Mouse (Mus musculus): Measurements from ENCODE around the gene Ccdc116. TPM values are rescaled to one million over a fixed set of nuclear protein-coding genes. Genes with fewer than 3 reads are reported as not detected.

Gene Ccdc116
- polyA plus RNA-seq (2014; fragmentation: Illumina TruSeq; extraction: RNeasy Lipid Tissue Mini Kit (QIAGEN cat#74804); ENCODE audit: low read depth, low replicate concordance), result not detected

GRCm38 (mm10) chr16:17146772-17147235 lies at the start of gene Ccdc116:
Ccdc116 (minus strand) TSS chr16:17147229.

GRCm38 (mm10) chr16:17144339-17144738 lies 2.7 kb downstream of the Ccdc116 start, which contains the start of gene Ydjc:
Ydjc (plus strand) TSS chr16:17144621.

GRCm38 (mm10) chr16:17132089-17132905 lies 14.7 kb downstream of the Ccdc116 start, which contains the start of gene Sdf2l1:
Sdf2l1 (minus strand) TSS chr16:17132383.

GRCm38 (mm10) chr16:17124871-17125520 lies 22.0 kb downstream of the Ccdc116 start, which contains the start of gene 2610318N02Rik:
2610318N02Rik (minus strand) TSS chr16:17125167.

GRCm38 (mm10) chr16:17110771-17111743 lies 36.0 kb downstream of the Ccdc116 start, which contains the start of gene Ppil2:
Ppil2 (minus strand) TSS chr16:17111257.

Other genes with a start within 250 kb of the Ccdc116 start
- 394 TPM for gene Mapk1, start 163.8 kb downstream of the Ccdc116 start, polyA plus RNA-seq (2014; fragmentation: Illumina TruSeq; extraction: RNeasy Lipid Tissue Mini Kit (QIAGEN cat#74804); ENCODE audit: low read depth, low replicate concordance)
- gene Ypel1, start 77.5 kb downstream of the Ccdc116 start, polyA plus RNA-seq (2014; fragmentation: Illumina TruSeq; extraction: RNeasy Lipid Tissue Mini Kit (QIAGEN cat#74804); ENCODE audit: low read depth, low replicate concordance), result 4.1 TPM
- 157 TPM for gene Ppil2, start 36.0 kb downstream of the Ccdc116 start, polyA plus RNA-seq (2014; fragmentation: Illumina TruSeq; extraction: RNeasy Lipid Tissue Mini Kit (QIAGEN cat#74804); ENCODE audit: low read depth, low replicate concordance)
- gene 2610318N02Rik, start 22.1 kb downstream of the Ccdc116 start, polyA plus RNA-seq (2014; fragmentation: Illumina TruSeq; extraction: RNeasy Lipid Tissue Mini Kit (QIAGEN cat#74804); ENCODE audit: low read depth, low replicate concordance), result not detected
- gene Sdf2l1, start 14.8 kb downstream of the Ccdc116 start, polyA plus RNA-seq (2014; fragmentation: Illumina TruSeq; extraction: RNeasy Lipid Tissue Mini Kit (QIAGEN cat#74804); ENCODE audit: low read depth, low replicate concordance), result 15.5 TPM
- not detected for gene Ydjc, start 2.6 kb downstream of the Ccdc116 start, polyA plus RNA-seq (2014; fragmentation: Illumina TruSeq; extraction: RNeasy Lipid Tissue Mini Kit (QIAGEN cat#74804); ENCODE audit: low read depth, low replicate concordance)
- 394 TPM for gene Ube2l3, start 55.4 kb upstream of the Ccdc116 start, polyA plus RNA-seq (2014; fragmentation: Illumina TruSeq; extraction: RNeasy Lipid Tissue Mini Kit (QIAGEN cat#74804); ENCODE audit: low read depth, low replicate concordance)
- gene Rimbp3, start 61.4 kb upstream of the Ccdc116 start, polyA plus RNA-seq (2014; fragmentation: Illumina TruSeq; extraction: RNeasy Lipid Tissue Mini Kit (QIAGEN cat#74804); ENCODE audit: low read depth, low replicate concordance), result not detected
- 0.70 TPM for gene Hic2, start 86.3 kb upstream of the Ccdc116 start, polyA plus RNA-seq (2014; fragmentation: Illumina TruSeq; extraction: RNeasy Lipid Tissue Mini Kit (QIAGEN cat#74804); ENCODE audit: low read depth, low replicate concordance)
- not detected for gene Tmem191c, start 128.8 kb upstream of the Ccdc116 start, polyA plus RNA-seq (2014; fragmentation: Illumina TruSeq; extraction: RNeasy Lipid Tissue Mini Kit (QIAGEN cat#74804); ENCODE audit: low read depth, low replicate concordance)
- not detected for gene Serpind1, start 184.1 kb upstream of the Ccdc116 start, polyA plus RNA-seq (2014; fragmentation: Illumina TruSeq; extraction: RNeasy Lipid Tissue Mini Kit (QIAGEN cat#74804); ENCODE audit: low read depth, low replicate concordance)

All from adrenal gland, adult 10 weeks (tissue).